Mouse (Mus musculus): ENCODE measurements around the gene Lyst.

GRCm38 (mm10) chr13:13637981-13638380 lies 47.8 kb downstream of the Lyst start:
- TF ChIP-seq CTCF (conservative IDR thresholded peaks at IDR 0.05; ENCODE audit: insufficient read depth, insufficient read length, low read depth, low read length) (no peak), POLR2A (IDR thresholded peaks at IDR 0.05; ENCODE audit: low read depth, low read length) (no peak)

All from kidney, adult 2 months (tissue).